Mouse (Mus musculus): Measurements from ENCODE around the gene Nfil3.

Nfil3 gene

DNA sequence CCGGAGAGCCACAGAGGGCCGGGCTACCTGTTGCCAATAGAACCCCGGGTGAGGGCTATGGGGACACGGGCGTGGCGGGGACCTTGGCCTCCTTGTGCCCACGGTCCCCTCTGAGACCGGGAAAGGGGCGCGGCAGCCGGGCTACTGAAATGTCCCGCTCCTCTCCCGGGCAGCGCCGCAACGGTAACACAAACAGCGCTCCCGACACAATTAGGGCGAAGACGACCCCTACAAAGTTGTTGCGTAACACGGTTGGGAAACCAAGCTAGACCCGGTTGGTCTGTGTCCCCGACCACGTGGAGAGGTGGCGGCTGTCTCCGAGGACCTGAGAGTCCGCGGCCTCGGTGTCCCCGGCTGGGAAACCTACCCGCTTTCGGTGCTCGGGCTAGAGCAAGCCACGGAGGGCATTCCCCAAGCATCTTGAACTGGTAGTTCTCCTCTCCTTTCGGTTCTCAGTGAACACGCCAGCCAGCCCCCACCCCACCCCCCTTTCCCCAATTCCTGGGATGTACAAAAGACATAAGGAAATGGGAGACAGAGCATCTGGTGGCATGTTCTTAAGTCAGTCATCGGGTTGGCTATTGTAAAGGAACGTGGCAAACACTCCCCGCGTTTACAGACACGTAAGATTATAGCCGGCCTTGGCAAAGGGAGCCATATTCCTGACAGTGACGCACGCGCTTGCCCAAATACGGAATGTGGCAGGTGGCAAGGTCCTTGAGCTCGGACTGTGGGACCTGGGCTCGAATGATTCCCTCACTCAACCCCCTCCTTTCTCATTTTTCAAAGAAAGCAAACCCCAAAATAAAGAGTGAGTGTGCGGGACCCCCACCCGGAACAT is 788 bp upstream of the Nfil3 start:
- peak; percentile 70 for DNase-seq

DNA sequence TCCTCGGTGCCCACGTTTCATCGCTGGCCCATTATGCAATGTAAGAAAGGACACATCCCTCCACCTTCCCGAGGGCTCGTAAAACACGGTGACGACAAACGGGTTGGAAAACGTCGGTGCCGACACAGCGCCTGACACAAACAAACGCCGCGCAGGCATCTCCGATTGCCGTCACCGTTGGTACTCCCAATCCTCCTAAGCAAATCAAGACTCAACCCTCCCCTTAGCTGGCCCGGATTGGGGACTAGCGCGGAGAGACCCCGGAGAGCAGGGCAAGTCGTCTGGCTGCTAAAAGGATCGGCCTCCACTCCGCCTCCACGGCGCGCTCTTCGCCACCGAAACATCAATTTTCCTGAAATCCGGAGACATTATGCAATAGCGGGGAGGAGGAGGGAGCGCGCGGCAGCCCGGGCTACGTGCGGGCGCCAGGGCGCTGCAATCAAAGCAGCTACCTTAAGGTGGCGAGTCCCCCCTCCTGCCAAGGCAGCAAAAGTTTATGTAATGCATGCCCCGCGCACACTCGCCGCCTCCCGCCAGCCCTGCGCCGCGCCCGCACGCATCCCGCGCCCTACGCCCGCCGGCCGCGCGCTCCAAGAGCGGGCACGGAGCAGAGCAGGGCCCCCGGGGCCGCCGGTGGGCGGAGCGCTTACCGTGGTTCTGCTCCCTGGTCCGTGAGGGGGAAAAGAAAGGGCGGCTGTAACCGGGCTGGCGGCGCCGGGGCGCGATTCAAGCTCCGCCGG is 492 bp downstream of the Nfil3 start:
- peak; percentile 87 for DNase-seq

DNA sequence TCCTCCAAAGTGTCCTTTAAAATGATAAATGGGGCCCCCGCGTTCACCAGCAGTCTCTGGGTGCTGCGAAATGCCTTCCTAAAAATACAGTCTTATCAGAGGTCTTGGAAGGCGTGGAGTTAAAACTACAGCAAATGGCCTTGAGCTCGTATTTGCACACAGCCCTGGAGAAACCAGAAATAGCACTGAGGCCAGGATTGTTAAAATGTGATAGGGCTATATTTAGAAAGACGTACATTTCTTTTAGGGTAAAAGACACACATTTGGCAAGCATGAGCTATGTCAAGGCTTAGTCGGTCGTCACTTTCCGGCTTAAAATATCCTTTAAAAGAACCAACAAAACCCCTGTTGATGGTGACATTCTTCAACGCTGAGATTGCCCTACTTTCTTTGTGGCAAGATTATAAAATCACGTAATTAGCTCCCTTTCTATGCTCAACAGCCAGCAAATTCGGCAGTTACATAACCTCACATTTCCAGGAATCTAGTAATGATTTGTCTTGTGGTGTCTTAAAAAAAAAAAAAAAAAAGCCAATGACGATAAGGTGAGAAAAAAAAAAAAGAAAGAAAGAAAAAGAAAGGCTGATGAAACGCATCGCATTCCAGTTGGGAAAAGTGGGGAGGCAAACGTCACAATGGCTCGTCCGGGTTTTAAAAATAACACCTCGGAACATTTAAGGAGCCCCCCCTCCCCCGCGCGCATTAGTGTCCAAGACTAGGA is 1.4 kb downstream of the Nfil3 start:
- DNase-seq, result peak; percentile 67

DNA sequence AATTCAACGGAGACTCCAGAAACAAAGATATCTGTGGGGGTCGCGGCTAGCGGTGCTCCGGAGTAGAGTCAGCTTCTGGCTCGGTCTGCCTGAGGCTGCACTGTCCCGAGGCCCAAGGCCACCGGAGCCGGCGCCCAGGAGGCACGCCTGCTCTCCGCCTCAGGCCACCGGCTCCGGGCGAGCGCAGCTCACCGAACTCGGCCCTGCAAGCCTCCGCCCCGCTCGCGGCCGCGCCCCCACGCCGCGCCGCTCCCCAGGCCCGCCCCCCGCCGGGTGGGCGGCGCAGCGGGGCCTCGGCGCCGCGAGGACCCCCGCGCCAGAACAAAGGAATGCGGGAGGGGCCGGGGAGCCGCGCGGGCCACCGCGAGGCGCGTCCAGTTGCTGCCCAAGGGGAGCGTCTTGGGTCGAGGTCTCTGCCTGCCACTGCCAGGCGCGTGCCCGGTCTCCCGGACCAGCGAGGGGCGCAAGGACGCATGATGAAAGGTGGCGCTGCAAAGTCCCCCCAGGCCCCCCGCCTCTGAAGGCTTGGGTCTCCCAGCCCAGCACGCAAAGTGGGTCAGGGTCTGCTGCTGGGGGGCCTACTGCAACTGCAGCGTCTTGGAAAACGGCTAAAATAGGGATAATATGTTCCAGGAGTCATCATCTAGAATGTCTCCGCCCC is 2.4 kb downstream of the Nfil3 start:
- DNase-seq, result peak; percentile 49

DNA sequence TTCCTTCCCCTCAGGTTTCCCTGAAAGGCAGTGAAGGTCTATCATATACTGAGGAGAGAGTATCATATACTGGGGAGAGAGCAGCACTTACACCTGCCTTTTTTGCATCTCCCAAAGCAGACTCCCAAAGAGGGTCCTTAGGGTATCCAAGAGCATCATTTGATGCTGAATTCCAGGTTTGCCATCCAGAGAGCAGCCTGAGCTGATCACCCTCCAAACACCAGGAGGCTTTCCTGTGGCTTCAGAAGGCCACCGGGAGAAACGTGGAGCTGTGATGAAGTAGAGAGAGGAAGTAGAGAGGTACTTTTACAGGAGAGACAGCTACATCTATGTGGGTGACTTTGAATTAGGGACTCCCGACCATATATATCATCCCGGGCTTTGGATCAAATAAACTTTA is 3.1 kb downstream of the Nfil3 start:
- DNase-seq, result no peak

DNA sequence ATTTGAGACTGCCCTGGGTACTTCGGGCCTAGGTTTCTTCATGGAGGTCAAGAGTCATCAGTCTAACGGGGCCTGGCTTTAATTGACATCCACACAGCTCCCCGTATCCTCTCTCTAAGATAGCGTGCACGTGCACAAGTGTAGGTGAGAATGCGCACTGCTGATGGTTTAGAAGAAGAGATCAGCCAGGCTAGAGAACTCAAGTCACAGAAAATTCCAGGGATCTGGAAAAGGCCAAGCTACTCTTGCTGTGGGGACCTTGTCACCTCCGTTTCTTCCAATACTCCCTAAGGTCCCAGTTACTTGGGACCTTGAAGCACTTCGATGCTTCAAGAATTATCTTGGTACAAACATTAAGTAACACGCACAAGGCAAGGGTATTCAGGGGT is 3.7 kb downstream of the Nfil3 start:
- no peak for DNase-seq

DNA sequence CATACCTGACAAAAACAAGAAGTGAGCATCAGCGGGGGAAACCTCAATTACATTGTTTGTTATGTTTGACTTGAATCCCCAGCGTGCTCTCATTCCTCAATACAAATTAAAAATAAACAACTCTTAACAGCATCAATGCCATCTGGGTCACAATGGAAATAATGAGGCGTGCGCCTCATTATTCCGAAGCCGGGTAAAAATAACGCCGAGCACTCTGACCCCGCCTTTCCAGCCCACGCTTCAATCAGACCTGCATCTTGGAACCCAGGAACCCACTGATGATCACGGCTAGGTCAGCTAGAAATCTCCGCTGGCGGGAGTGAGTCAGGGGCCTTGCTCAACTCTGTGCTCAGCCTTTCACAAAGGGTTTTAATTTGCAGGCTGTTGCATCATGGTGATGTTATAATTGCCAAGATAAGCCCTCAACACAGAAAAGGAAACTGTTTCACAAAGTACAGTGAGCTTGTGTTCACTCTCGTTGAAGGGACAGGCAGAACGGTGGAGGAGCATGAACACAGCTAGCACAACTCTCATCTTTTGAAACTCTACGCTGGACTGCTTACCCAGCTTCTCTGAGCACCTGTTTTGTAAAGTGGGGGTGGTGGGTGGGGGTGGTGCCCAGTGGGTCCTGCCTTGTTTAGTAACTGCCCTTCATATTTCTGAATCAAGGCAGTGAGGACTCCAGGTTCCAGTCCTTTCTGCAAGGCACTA is 4.2 kb downstream of the Nfil3 start:
- DNase-seq, result no peak

DNA sequence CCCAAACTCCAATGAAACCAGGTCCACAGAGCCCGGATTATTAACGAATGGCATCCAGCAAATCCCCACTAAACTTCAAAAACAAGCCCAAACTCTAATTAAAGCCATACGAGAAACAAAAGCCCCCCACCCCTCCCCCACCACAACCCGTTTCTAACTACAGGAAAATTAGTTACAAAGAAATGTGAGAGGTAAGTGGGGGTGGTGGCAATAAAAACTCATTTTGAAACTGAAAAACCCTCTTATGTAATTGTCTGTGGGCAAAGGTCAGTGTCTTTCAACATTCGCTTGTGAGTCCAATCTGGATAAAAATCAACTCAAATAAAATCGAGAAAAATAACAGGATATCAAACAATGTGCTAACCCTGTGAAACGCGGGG is 4.8 kb downstream of the Nfil3 start:
- DNase-seq, result no peak

DNA sequence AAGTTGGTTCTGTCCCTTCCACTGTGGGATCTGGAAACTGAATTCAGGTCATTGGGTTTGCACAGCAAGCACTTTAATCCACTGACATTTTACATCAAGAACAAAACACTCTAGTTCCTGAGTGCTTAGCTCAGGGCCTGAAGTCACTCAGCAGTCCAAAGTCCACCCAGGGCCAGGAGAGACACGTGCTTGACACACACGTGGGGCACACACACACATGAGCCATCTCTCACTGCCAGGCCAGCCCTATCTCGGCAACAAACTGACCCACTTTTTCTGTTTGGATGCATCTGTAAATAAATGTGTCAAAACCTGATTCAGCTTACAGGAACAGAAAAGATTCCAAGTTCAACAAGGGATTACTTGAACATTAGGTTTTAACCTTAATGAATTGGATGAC is 6.2 kb downstream of the Nfil3 start:
- DNase-seq, result no peak

DNA sequence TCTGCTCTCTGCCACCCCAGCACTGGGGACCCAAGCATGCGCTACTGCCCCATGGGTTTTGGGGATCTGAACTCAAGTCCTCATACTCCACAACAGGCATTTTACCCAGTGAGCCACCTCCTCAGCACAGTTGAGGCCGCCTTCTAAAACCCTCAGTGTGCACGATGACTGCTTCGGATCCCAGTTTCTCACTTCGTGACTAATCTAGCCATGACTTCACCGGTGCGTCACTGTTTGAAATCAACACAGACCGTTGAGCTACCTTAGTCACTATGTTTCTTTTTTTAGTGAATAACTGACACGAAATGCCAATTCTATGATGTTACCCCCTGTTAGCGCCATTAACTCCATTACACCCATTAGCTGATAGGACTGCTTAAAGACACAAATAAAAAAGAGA is 7.4 kb downstream of the Nfil3 start:
- DNase-seq, result no peak

DNA sequence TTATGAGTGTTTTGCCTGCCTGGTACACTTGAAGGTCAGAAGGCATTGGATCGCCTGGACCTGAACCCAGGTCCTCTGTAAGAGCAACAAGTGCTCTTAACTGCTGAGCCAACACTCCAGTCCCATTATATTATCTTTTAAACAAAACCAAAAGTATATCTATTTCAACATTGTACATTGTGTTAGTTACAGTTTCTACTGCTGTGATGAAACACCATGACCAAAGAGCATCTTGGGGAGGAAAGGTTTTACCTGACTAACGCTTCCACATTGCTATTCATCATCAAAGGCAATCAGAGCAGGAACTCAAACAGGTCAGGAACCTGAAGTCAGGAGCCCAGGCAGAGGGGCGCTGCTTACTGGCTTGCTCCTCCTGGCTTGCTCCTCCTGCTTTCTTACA is 8.2 kb downstream of the Nfil3 start:
- DNase-seq, result no peak

DNA sequence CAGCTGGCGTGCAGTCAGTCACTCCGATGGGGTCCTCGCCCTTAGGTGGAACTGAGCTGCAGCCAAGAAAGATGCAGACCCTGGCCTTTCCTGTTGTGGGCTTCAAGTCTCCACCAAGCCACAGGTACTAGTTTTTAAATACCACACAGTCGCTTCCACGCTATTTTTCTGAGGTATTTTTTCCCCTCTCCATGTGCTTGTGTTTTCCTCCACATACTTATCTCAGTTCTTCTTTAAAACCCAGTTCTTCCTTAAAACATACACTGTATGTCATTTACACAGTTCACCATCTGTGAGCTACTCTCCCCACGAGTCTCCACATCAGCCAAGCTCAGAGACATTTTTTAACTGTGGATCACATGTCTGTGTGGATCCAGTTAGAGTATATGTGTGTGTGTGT is 10.0 kb downstream of the Nfil3 start:
- no peak for DNase-seq

DNA sequence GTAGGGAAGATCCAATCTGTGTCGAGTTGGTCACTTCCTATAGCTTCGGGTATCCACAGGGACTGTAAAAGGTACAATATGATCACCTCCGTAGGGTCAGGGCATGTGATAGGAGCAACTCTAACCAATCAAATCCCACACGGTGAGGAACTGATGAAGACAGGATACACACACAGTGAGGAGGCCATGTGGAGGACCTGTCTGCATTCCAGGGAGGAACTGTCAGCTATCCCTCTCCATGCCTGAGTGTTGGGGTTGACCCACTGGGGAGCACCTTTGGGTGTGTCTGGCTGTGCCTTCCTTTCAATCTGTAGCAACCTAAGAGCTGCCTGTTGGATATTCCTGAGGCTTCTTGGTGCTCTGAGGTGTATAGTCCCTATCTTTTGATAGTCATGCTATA is 18.0 kb downstream of the Nfil3 start:
- no peak for DNase-seq

DNA sequence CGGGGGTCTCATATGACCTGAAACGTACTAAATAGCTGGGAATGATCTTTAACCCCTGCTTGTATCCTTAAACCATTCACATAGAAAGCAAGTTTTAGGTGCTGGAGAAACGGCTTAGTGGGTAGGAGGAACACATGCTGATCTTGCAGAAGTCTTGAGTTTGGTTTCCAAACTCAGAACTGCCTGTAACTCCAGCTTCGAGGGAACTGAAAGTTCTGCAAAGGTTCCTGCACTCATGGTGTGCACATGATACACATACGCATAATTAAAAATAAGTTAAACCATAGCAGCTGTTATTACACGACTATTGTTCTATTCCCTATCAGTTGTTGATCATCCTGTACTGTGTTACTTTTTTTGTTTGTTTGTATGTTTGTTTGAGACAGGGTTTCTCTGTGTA is 18.5 kb downstream of the Nfil3 start:
- DNase-seq, result no peak

DNA sequence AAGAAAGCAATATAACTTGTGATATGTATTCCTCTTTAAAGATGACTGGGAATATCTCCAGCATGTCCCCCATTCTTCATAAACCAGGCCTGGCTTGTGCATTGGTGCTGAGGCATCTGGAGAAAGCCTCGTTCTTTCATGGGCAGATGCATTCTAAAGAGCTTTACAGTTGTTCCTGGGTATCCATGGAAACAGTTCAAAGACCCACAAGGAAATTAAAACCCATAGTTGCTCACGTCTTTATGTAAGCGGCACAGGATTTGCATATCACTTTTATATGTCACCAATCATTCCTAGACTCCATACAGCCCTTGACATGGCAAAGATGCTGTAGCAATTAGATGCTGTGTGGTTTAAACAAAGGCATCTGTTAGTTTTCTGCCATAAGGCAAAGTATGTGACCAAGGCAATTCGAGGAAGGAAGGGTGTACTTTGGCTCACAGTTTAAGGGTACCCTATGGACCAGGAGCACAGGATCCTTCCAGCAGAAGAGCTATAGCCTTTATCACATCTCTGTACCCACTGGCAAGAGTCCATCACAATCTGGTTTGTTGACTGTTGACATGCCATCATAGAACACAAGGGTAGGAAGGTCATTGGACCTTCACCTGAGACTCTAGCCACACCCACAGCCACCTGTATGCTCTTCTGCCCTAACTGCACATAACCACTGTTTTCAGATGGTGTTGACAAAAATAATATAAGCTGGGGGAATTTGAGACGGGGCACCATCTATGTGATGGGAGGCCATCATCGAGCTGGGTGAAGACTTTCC is 26.9 kb downstream of the Nfil3 start:
- DNase-seq, result no peak

DNA sequence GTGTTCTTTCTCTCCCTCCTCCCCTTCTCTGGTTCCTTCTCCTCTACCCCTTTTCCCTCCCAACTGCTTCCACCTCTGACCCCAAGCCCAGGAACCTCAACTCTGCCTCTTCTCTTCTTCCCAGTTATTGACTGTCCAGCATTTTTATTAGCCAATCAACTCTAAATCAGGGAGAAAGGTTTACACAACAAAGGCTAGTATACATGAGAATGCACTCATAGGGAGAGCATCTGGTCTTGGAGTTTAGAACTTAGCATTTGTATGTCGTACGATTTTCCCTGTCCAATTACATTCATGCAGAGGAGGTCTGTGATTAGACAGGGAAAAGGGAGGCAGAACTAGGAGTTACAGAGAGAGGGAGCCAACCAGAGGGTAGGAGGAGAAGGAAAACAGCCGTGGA is 31.7 kb downstream of the Nfil3 start:
- no peak for DNase-seq

DNA sequence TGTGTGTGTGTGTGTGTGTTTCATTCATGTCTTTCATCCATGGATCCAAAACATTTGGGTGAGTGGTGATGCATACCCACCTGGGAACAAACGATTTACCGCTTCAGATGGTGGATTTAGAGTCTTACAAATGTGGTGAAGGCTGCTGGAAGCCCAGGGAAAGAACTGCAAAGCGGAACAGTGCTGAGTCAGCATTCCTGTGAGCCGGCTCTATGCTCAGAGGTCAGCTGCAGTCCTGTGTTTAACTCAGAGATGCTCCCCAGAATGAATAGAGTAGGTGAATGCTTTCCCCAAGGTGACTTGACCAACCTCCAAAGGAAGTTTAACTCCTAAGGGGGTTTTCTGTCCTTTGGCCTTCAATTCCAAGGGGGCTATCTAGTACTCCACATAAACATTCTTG is 33.3 kb downstream of the Nfil3 start:
- no peak for DNase-seq

DNA sequence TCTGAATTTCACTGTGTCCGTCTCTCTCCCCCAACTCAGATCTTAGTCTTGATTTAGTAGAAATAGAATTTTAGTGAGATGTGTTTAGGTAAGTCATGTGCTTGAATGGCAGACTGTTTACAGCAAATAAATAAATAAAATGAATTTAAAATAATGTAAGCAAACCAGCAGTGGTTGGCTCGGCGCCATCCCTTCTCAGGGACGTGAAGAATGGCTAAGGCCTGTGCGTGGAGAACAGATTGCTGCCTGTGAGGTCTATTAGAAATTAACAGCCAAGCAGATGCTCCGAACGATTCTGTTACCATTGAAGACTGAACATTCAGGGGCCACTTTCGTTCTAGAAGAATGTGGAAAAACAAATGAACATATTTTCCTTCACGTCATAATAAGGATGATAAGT is 35.1 kb downstream of the Nfil3 start:
- DNase-seq, result no peak

DNA sequence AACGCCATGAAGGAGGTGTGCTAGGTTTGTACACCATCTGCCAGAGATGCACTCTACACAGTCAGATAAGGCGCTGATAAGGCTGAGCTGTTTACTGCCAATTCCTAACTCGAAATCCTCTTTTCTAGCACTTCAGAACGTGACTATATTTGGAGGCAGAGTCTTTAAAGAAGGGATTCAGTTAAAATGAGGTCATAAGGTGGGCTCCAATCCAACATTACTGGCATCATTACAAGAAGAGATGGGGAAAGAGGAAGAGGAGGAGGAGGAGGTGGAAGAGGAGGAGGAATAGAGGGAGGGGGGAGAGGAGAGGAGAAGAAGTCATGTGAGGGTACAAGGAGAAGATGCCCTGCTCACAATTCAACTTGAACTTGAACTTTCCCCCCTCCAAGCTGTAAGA is 36.8 kb downstream of the Nfil3 start:
- DNase-seq, result no peak

DNA sequence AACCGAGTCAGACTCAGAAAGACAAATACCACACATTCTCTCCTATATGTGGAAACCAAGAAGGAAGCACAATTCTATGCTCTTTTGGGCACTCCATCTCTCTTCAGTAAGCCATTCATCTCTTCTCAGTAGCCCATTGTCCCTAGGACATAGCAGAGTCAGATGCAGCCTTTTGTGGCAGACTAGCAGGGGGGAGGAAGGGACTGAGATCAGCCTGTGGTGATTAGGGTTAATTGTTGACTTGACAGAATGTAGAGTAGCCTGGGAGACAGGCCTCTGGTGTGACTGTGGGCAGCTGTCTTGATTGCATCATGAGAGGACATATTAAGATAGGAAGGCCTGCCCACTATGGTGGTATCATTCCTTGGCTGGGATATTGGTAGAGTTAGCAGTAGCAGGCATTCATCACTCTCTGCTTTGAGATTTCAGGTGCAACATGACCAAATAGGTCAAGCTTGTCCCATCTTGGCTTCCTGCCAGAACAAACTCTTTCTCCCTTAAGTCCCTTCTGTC is 37.9 kb downstream of the Nfil3 start:
- no peak for DNase-seq

DNA sequence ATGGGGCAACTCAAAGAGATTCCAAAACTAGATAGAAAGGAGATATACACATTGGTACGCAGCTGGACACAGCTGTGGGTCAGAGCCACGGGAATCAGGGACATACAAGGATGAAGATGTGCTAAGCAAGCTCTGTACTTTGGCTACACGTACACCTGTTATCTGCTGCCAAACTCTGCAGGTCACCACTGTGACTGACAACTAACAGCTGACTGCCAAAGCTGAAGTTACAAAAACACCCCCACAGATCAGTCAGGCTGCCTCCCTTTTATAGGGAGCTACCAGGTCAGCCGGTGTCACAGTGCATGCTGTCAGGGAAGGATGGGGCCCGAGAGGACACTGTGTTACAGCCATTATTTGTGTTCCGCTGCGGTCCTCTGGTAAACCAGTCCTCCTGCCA is 39.9 kb downstream of the Nfil3 start:
- DNase-seq, result no peak

DNA sequence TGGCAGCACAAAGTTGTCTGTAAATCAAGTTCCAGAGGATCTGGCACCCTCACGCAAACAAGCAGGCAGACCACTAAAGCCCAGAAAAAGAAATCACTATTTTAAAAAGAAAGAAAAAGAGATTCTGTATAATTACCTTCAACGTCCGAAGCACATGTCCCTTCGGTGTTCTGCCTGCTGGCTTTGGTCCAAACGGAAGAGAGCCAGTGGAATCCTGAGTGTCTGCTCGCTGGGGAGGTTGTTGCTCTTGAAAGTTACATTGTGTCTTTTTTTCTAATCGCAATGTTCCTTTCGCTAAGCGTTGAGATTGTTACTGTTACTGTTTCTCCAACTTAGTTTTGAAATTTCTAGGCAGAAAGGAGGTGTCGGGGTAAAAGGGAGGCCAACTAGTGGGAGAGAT is 50.3 kb downstream of the Nfil3 start:
- DNase-seq, result peak; percentile 33
